Mouse (Mus musculus): Measurements from ENCODE around the gene B3galt5. TPM values are rescaled to one million over a fixed set of nuclear protein-coding genes. Genes with fewer than 3 reads are reported as not detected.

B3galt5 gene
- polyA plus RNA-seq, 1 experiment from 2014 or later, result 0.05 TPM

DNA sequence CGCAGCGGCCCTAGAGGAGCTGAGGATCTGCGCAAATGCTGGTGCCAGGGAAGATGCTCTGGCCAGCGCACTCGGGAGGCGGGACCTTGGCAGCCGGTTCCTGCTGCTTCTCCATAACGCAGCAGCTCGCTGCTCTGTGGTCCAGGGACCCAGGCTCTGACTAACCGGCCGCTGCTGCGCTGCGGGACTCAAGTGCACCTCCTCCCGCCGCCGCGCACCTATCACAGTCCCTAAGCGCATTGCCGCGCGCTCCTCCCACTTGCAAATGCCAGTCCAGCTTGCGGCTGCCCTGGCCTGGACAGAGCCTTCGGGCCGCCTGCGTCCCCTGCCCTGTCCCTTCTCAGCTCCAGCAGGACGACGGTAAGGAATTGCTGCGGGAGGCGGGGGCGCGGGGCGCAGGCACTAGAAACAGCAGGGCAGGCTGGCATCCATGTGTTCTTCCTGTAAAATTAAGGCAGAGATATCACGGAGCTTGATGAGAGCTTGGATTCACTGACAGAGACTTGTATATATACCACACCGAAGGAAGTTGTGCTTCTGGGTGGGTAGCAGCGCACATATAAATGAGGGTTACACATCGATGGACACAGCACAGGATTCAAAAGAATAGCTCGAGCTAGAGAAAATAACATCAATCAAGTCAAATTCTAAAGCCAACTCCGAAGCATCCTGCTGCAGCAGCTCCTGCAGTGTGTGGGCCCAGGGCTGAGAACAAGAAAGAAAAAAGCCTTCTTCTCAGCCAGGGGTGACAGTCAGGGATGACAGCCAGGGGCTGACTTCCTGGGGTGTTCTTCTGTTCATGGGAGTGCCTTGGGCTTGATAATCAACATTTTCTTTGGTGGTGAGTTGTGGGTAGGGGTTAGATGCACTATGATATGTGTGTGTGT is 45.4 kb downstream of the B3galt5 start:
- Histone ChIP-seq H3K9ac (ENCODE audit: low read depth, low read length) (no peak overlapping the region), H3K27me3 (ENCODE audit: control insufficient read depth, insufficient read depth, low read depth, low read length) (peaks cover 12% of the 10 kb centered on the region), H3K36me3 (ENCODE audit: control insufficient read depth, insufficient read depth) (no peaks in the 10 kb centered on the region), H3K9me3 (replicated peaks; ENCODE audit: control insufficient read depth, low read length) (no peaks in the 10 kb centered on the region), H3K27ac (ENCODE audit: low read length) (no peak overlapping the region), H3K4me1 (ENCODE audit: control insufficient read depth, low read depth, low read length) (no peaks in the 10 kb centered on the region), H3K4me2 (ENCODE audit: low read depth, low read length) (no peak overlapping the region), H3K4me3 (ENCODE audit: low read depth, low read length) (no peak overlapping the region)
- no peak for ATAC-seq (ENCODE audit: low read depth)
- WGBS (ENCODE audit: insufficient replicate concordance), result 8% methylated on average over 38 of the region's 38 CpGs

DNA sequence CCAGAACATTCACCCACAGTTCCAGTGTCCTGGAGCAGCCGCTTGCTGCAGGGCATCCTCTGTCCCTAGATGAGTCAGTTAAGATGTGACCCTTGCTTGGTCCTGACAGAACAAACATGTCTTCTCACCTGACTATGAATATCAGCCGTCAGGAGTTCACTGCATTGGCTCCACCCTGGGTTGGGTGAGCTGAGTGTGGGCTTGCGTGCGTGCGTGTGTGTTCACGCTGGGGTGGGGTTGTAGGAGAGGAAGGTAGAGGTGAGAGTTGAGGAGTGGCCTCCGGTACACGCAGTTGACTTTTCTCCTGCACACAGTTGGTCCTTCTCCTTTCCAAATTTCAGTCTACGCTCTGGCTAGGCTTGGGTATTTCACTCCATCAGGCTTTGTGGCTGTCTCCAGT is 47.0 kb downstream of the B3galt5 start:
- no peak overlapping the region for H3K27ac ChIP-seq (ENCODE audit: low read length)
- peaks cover 12% of the 10 kb centered on the region for H3K27me3 ChIP-seq (ENCODE audit: control insufficient read depth, insufficient read depth, low read depth, low read length)
- no peaks in the 10 kb centered on the region for H3K4me1 ChIP-seq (ENCODE audit: control insufficient read depth, low read depth, low read length)
- WGBS (ENCODE audit: insufficient replicate concordance), result 73% methylated on average over 9 of the region's 9 CpGs
- H3K9me3 ChIP-seq (replicated peaks; ENCODE audit: control insufficient read depth, low read length), result no peaks in the 10 kb centered on the region
- H3K9ac ChIP-seq (ENCODE audit: low read depth, low read length), result no peak overlapping the region
- H3K4me2 ChIP-seq (ENCODE audit: low read depth, low read length), result no peak overlapping the region
- no peak for ATAC-seq (ENCODE audit: low read depth)
- H3K36me3 ChIP-seq (ENCODE audit: control insufficient read depth, insufficient read depth), result no peaks in the 10 kb centered on the region
- no peak overlapping the region for H3K4me3 ChIP-seq (ENCODE audit: low read depth, low read length)

DNA sequence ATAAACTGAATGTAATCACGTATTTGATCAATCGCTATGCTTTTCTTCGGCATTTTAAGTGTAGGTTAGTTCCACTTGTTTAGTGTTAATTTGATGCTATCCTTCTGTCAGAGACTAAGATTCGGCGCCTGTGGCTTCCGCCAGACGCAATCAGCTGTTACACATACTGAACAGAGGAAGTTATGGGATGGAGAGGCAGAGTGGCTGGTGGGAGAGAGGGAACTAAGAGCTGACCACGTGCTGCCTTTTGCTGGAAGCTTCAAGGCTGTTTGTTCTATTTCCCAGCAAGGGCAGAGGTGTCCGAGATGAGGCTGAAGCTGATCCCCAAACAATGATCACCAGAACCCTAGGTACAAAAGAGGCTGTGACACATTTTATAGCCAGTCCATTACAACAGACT is 56.3 kb downstream of the B3galt5 start:
- Histone ChIP-seq H3K36me3 (ENCODE audit: control insufficient read depth, insufficient read depth) (no peaks in the 10 kb centered on the region), H3K27ac (ENCODE audit: low read length) (no peak overlapping the region), H3K27me3 (ENCODE audit: control insufficient read depth, insufficient read depth, low read depth, low read length) (no peaks in the 10 kb centered on the region), H3K4me2 (ENCODE audit: low read depth, low read length) (no peak overlapping the region), H3K9me3 (replicated peaks; ENCODE audit: control insufficient read depth, low read length) (no peaks in the 10 kb centered on the region), H3K4me3 (ENCODE audit: low read depth, low read length) (no peak overlapping the region), H3K4me1 (ENCODE audit: control insufficient read depth, low read depth, low read length) (no peaks in the 10 kb centered on the region), H3K9ac (ENCODE audit: low read depth, low read length) (no peak overlapping the region)
- 32% methylated on average over 9 of the region's 9 CpGs for WGBS (ENCODE audit: insufficient replicate concordance)
- ATAC-seq (ENCODE audit: low read depth), result no peak

DNA sequence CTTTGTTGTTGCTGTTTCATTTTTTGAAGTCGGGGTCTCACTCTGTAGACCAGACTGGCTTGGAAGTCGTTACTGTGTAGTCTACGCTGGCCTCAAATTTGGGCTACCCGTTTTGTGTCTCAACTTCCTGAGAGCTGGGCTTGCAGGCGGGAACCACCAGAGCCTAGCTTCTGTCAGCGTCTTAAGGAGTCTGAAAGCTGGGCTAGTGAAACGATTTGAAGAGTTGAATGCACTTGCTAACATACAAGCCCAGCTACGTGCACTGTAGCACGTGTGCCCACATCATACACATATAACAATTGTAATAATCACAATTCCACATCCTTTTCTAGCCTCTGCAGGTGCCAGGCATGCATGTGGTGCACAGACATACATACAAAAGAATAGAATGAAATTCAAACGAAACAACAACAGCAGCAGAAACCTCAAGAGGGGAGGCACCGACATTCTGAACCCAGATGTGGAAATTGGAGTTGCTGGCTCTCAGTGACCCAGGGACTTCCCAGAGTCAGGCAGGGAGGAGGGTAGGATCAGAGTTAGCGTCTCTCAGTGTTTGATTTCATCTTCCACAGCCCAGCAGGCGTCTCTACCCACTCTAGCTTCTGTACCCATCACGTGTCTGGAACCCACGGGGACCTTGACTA is 57.1 kb downstream of the B3galt5 start:
- no peaks in the 10 kb centered on the region for H3K9me3 ChIP-seq (replicated peaks; ENCODE audit: control insufficient read depth, low read length)
- no peaks in the 10 kb centered on the region for H3K36me3 ChIP-seq (ENCODE audit: control insufficient read depth, insufficient read depth)
- H3K27me3 ChIP-seq (ENCODE audit: control insufficient read depth, insufficient read depth, low read depth, low read length), result no peaks in the 10 kb centered on the region
- H3K4me3 ChIP-seq (ENCODE audit: low read depth, low read length), result no peak overlapping the region
- H3K4me1 ChIP-seq (ENCODE audit: control insufficient read depth, low read depth, low read length), result no peaks in the 10 kb centered on the region
- H3K9ac ChIP-seq (ENCODE audit: low read depth, low read length), result no peak overlapping the region
- H3K27ac ChIP-seq (ENCODE audit: low read length), result no peak overlapping the region
- ATAC-seq (ENCODE audit: low read depth), result no peak
- WGBS (ENCODE audit: insufficient replicate concordance), result 45% methylated on average over 15 of the region's 15 CpGs
- H3K4me2 ChIP-seq (ENCODE audit: low read depth, low read length), result no peak overlapping the region

DNA sequence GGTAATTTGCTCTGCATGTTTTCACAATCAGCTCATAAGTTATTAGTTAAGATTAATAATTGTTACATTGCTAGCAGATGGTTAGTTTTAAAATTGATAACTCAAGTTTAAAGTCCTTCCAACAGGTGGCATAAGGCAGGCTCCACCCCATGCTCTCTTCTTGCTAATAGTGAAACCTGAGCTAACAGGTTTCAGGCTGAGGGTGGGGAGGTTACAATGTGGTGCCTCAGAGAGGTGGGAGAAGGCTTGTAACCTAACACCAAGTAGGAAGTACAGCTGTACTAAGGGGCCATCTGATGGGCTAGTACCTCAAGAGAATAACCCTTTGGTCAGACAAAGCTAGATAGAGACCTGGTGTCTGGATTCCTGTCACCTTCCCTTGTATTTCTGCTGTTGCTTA is 62.5 kb downstream of the B3galt5 start:
- Histone ChIP-seq H3K27ac (ENCODE audit: low read length) (no peak overlapping the region), H3K4me3 (ENCODE audit: low read depth, low read length) (no peak overlapping the region), H3K4me1 (ENCODE audit: control insufficient read depth, low read depth, low read length) (no peaks in the 10 kb centered on the region), H3K9ac (ENCODE audit: low read depth, low read length) (no peak overlapping the region), H3K9me3 (replicated peaks; ENCODE audit: control insufficient read depth, low read length) (no peaks in the 10 kb centered on the region), H3K4me2 (ENCODE audit: low read depth, low read length) (no peak overlapping the region), H3K36me3 (ENCODE audit: control insufficient read depth, insufficient read depth) (no peaks in the 10 kb centered on the region), H3K27me3 (ENCODE audit: control insufficient read depth, insufficient read depth, low read depth, low read length) (no peaks in the 10 kb centered on the region)
- no peak for ATAC-seq (ENCODE audit: low read depth)

GRCm38 (mm10) chr16:96298574-96298973 is 63.0 kb downstream of the B3galt5 start:
- ATAC-seq (ENCODE audit: low read depth), result no peak
- 51% methylated on average over 3 of the region's 3 CpGs for WGBS (ENCODE audit: insufficient replicate concordance)
- no peak overlapping the region for H3K4me2 ChIP-seq (ENCODE audit: low read depth, low read length)
- no peak overlapping the region for H3K27ac ChIP-seq (ENCODE audit: low read length)
- no peaks in the 10 kb centered on the region for H3K9me3 ChIP-seq (replicated peaks; ENCODE audit: control insufficient read depth, low read length)
- no peak overlapping the region for H3K4me3 ChIP-seq (ENCODE audit: low read depth, low read length)
- H3K4me1 ChIP-seq (ENCODE audit: control insufficient read depth, low read depth, low read length), result no peaks in the 10 kb centered on the region
- no peak overlapping the region for H3K9ac ChIP-seq (ENCODE audit: low read depth, low read length)
- H3K27me3 ChIP-seq (ENCODE audit: control insufficient read depth, insufficient read depth, low read depth, low read length), result no peaks in the 10 kb centered on the region
- H3K36me3 ChIP-seq (ENCODE audit: control insufficient read depth, insufficient read depth), result no peaks in the 10 kb centered on the region

GRCm38 (mm10) chr16:96303356-96303755 is 67.8 kb downstream of the B3galt5 start:
- WGBS (ENCODE audit: insufficient replicate concordance), result 64% methylated on average over 4 of the region's 4 CpGs
- H3K27me3 ChIP-seq (ENCODE audit: control insufficient read depth, insufficient read depth, low read depth, low read length), result no peaks in the 10 kb centered on the region
- no peak for ATAC-seq (ENCODE audit: low read depth)

DNA sequence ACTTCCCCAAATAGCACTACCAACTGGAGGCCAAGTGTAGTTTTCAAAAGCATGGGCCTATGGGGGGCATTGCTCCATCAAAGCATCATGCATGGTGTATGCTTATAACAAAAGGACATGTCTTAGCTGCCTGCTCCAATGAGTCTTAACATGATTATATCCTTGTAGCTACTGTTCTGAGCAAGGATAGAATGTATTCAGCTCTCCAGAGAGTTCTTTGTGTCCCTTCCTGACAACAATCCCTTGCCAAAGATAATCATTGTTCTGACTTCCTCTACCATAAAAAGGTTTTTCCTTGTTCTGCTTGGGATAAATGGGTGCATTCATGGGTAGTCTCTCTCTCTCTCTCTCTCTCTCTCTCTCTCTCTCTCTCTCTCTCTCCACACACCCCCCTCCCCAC is 68.8 kb downstream of the B3galt5 start:
- Histone ChIP-seq H3K4me2 (ENCODE audit: low read depth, low read length) (no peak overlapping the region), H3K36me3 (ENCODE audit: control insufficient read depth, insufficient read depth) (no peaks in the 10 kb centered on the region), H3K27ac (ENCODE audit: low read length) (no peak overlapping the region), H3K9me3 (replicated peaks; ENCODE audit: control insufficient read depth, low read length) (no peaks in the 10 kb centered on the region), H3K9ac (ENCODE audit: low read depth, low read length) (no peak overlapping the region), H3K4me1 (ENCODE audit: control insufficient read depth, low read depth, low read length) (no peaks in the 10 kb centered on the region), H3K4me3 (ENCODE audit: low read depth, low read length) (no peak overlapping the region), H3K27me3 (ENCODE audit: control insufficient read depth, insufficient read depth, low read depth, low read length) (no peaks in the 10 kb centered on the region)
- no peak for ATAC-seq (ENCODE audit: low read depth)

More at GRCm38 (mm10) chr16:96303356-96303755, 67.8 kb downstream of the B3galt5 start:
- Histone ChIP-seq H3K4me3 (ENCODE audit: low read depth, low read length) (no peak overlapping the region), H3K27ac (ENCODE audit: low read length) (no peak overlapping the region), H3K36me3 (ENCODE audit: control insufficient read depth, insufficient read depth) (no peaks in the 10 kb centered on the region), H3K9ac (ENCODE audit: low read depth, low read length) (no peak overlapping the region), H3K9me3 (replicated peaks; ENCODE audit: control insufficient read depth, low read length) (no peaks in the 10 kb centered on the region), H3K4me1 (ENCODE audit: control insufficient read depth, low read depth, low read length) (no peaks in the 10 kb centered on the region), H3K4me2 (ENCODE audit: low read depth, low read length) (no peak overlapping the region)

- Histone ChIP-seq H3K9me3 (replicated peaks; ENCODE audit: control insufficient read depth, low read length) (no peaks in the 10 kb centered on the region), H3K9ac (ENCODE audit: low read depth, low read length) (no peak overlapping the region), H3K4me3 (ENCODE audit: low read depth, low read length) (no peak overlapping the region), H3K4me1 (ENCODE audit: control insufficient read depth, low read depth, low read length) (no peaks in the 10 kb centered on the region), H3K36me3 (ENCODE audit: control insufficient read depth, insufficient read depth) (no peaks in the 10 kb centered on the region), H3K27ac (ENCODE audit: low read length) (no peak overlapping the region), H3K4me2 (ENCODE audit: low read depth, low read length) (no peak overlapping the region), H3K27me3 (ENCODE audit: control insufficient read depth, insufficient read depth, low read depth, low read length) (no peaks in the 10 kb centered on the region)
- 17% methylated on average over 4 of the region's 4 CpGs for WGBS (ENCODE audit: insufficient replicate concordance)
- ATAC-seq (ENCODE audit: low read depth), result no peak
Observed at GRCm38 (mm10) chr16:96306905-96307304, 71.3 kb downstream of the B3galt5 start.

Measured in liver, embryonic 16.5 days (tissue).